Mouse (Mus musculus): ENCODE data around the gene Apmap.

- TF ChIP-seq CTCF (IDR thresholded peaks at IDR 0.05; ENCODE audit: borderline replicate concordance, insufficient read depth, low read depth, low read length) (no peak), POLR2A (IDR thresholded peaks at IDR 0.05; ENCODE audit: borderline replicate concordance, insufficient read depth, low read length) (no peak)
Observed at GRCm38 (mm10) chr2:150655290-150655689, 46.9 kb upstream of the Apmap start.

Data from cerebellum, adult 2 months (tissue).